Mouse (Mus musculus) MEL (cell line): ENCODE results near the gene Psmd4.

Experiments used
- BHLHE40 ChIP-seq: IDR thresholded peaks from 2 replicates; pipeline ENCODE4 v1.6.1; 2012; ENCODE audit warnings: low read depth, mild to moderate bottlenecking, inconsistent platforms, low read length, improper control_type of control experiment, borderline replicate concordance
- POLR2A ChIP-seq, 2 experiments: IDR thresholded peaks; 2 replicates each; pipeline ENCODE4 v1.6.1; 2011 to 2012; ENCODE audit warnings: low read length in 2 of 2, mild to moderate bottlenecking in 2 of 2, control low read depth in 1 of 2, improper control_type of control experiment in 1 of 2, low read depth in 1 of 2, moderate library complexity in 1 of 2; ENCODE audit not compliant: control insufficient read depth in 1 of 2, insufficient read depth in 1 of 2, poor library complexity in 1 of 2
- USF1 ChIP-seq: IDR thresholded peaks from 2 replicates; pipeline ENCODE4 v1.6.1; 2014; ENCODE audit warnings: low read depth, mild to moderate bottlenecking, inconsistent platforms, low read length, improper control_type of control experiment, moderate library complexity

- TF ChIP-seq POLR2A (IDR thresholded peaks at IDR 0.05; ENCODE audit: control insufficient read depth in 1 of 2, insufficient read depth in 1 of 2, low read depth in 1 of 2, low read length in 2 of 2, poor library complexity in 1 of 2) (no peak), BHLHE40 (no peak), USF1 (no peak)
Measured at GRCm38 (mm10) chr3:94989159-94989761, 53.2 kb downstream of the Psmd4 start.
